Mouse (Mus musculus) liver, embryonic 16.5 days (tissue): ENCODE measurements around the gene Cacna2d1. TPM values are rescaled to one million over a fixed set of nuclear protein-coding genes. Genes with fewer than 3 reads are reported as not detected.

ENCODE experiments used
- ATAC-seq: fragments of 200-750 bp; cut with Nextera tagmentation; 2 replicates; pipeline ENCODE4 v1.8.0; 2017; ENCODE audit warnings: low read depth, mild to moderate bottlenecking, moderate number of reproducible peaks, moderate library complexity
- H3K27ac ChIP-seq: fragments of 300-500 bp; sonication (generic); 2 replicates; pipeline ENCODE4 v1.5.1; 2014; ENCODE audit warnings: mild to moderate bottlenecking, low read length
- H3K27me3 ChIP-seq: fragments of 300-500 bp; sonication (generic); 2 replicates; pipeline ENCODE4 v1.6.1; 2014; ENCODE audit warnings: low read depth, low read length, mixed read lengths; ENCODE audit not compliant: control insufficient read depth, insufficient read depth
- H3K36me3 ChIP-seq: fragments of 300-500 bp; sonication (generic); 2 replicates; pipeline ENCODE4 v1.6.1; 2014; ENCODE audit warnings: mild to moderate bottlenecking; ENCODE audit not compliant: control insufficient read depth, insufficient read depth
- H3K4me1 ChIP-seq: fragments of 300-500 bp; sonication (generic); 2 replicates; pipeline ENCODE4 v1.6.1; 2014; ENCODE audit warnings: low read depth, low read length, mixed read lengths; ENCODE audit not compliant: control insufficient read depth
- H3K4me2 ChIP-seq: fragments of 300-500 bp; sonication (generic); 2 replicates; pipeline ENCODE4 v1.6.1; 2014; ENCODE audit warnings: low read depth, low read length, mixed read lengths
- H3K4me3 ChIP-seq: fragments of 300-500 bp; sonication (generic); 2 replicates; pipeline ENCODE4 v1.5.1; 2014; ENCODE audit warnings: low read depth, mild to moderate bottlenecking, low read length
- H3K9ac ChIP-seq: fragments of 300-500 bp; sonication (generic); 2 replicates; pipeline ENCODE4 v1.6.1; 2014; ENCODE audit warnings: low read depth, low read length
- H3K9me3 ChIP-seq: fragments of 300-500 bp; sonication (generic); replicated peaks from 2 replicates; pipeline ENCODE4 v1.6.1; 2016; ENCODE audit warnings: low read length; ENCODE audit not compliant: control insufficient read depth
- WGBS: fragments of 180-500 bp; shearing (Covaris S2); extraction: QIAGEN DNeasy Blood & Tissue Kit; methylation state at CpG from one replicate; pipeline ENCODE4 v1.1.7; 2014; ENCODE audit not compliant: insufficient replicate concordance; 5-methylcytosine and 5-hydroxymethylcytosine counted together
- polyA plus RNA-seq: library from polyadenylated mRNA; unstranded; fragments of >200 nt; fragmentation: Nextera tagmentation; extraction: Ambion mirVana; gene quantifications from 2 replicates; pipeline ENCODE4 v1.2.1, GENCODE M21; 2015

Gene Cacna2d1
- polyA plus RNA-seq, 1 experiment from 2014 or later: 0.53 TPM

GRCm38 (mm10) chr5:16101820-16102219 is 167.3 kb downstream of the Cacna2d1 start:
- Histone ChIP-seq H3K27me3 (no peaks in the 10 kb centered on the region), H3K27ac (no peak overlapping the region), H3K4me1 (no peaks in the 10 kb centered on the region), H3K9me3 (no peaks in the 10 kb centered on the region), H3K4me3 (no peak overlapping the region), H3K4me2 (no peak overlapping the region), H3K9ac (no peak overlapping the region), H3K36me3 (no peaks in the 10 kb centered on the region)
- WGBS: 74% methylated on average over 1 of the region's 1 CpGs
- no peak for ATAC-seq

- Histone ChIP-seq H3K27me3 (no peaks in the 10 kb centered on the region), H3K4me3 (no peak overlapping the region), H3K4me1 (no peaks in the 10 kb centered on the region), H3K9me3 (no peaks in the 10 kb centered on the region), H3K27ac (no peak overlapping the region), H3K36me3 (no peaks in the 10 kb centered on the region), H3K4me2 (no peak overlapping the region), H3K9ac (no peak overlapping the region)
- WGBS: 46% methylated on average over 2 of the region's 2 CpGs
- no peak for ATAC-seq
These were observed 171.2 kb downstream of the Cacna2d1 start for GRCm38 (mm10) chr5:16105701-16106100.

- Histone ChIP-seq H3K9ac (no peak overlapping the region), H3K9me3 (no peaks in the 10 kb centered on the region), H3K4me2 (no peak overlapping the region), H3K4me1 (no peaks in the 10 kb centered on the region), H3K4me3 (no peak overlapping the region), H3K36me3 (no peaks in the 10 kb centered on the region), H3K27ac (no peak overlapping the region), H3K27me3 (no peaks in the 10 kb centered on the region)
- WGBS: 54% methylated on average over 1 of the region's 1 CpGs
- no peak for ATAC-seq
These were observed 176.2 kb downstream of the Cacna2d1 start for GRCm38 (mm10) chr5:16110643-16111042.

- H3K9me3 ChIP-seq: no peaks in the 10 kb centered on the region
- no peaks in the 10 kb centered on the region for H3K4me1 ChIP-seq
- no peaks in the 10 kb centered on the region for H3K36me3 ChIP-seq
- no peak overlapping the region for H3K4me3 ChIP-seq
- no peaks in the 10 kb centered on the region for H3K27me3 ChIP-seq
- H3K9ac ChIP-seq: no peak overlapping the region
- H3K4me2 ChIP-seq: no peak overlapping the region
- ATAC-seq: no peak
- WGBS: 46% methylated on average over 1 of the region's 1 CpGs
- H3K27ac ChIP-seq: no peak overlapping the region
These were observed 179.4 kb downstream of the Cacna2d1 start for GRCm38 (mm10) chr5:16113879-16114278.

- Histone ChIP-seq H3K4me1 (no peaks in the 10 kb centered on the region), H3K27me3 (no peaks in the 10 kb centered on the region), H3K4me2 (no peak overlapping the region), H3K4me3 (no peak overlapping the region), H3K9me3 (no peaks in the 10 kb centered on the region), H3K9ac (no peak overlapping the region), H3K27ac (no peak overlapping the region), H3K36me3 (no peaks in the 10 kb centered on the region)
- WGBS: 66% methylated on average over 11 of the region's 11 CpGs
- ATAC-seq: no peak
These were observed 186.8 kb downstream of the Cacna2d1 start for GRCm38 (mm10) chr5:16121334-16121733.

GRCm38 (mm10) chr5:16122110-16122509 is 187.6 kb downstream of the Cacna2d1 start:
- ATAC-seq: no peak
- no peaks in the 10 kb centered on the region for H3K9me3 ChIP-seq
- H3K27ac ChIP-seq: no peak overlapping the region
- H3K4me2 ChIP-seq: no peak overlapping the region
- H3K9ac ChIP-seq: no peak overlapping the region
- H3K4me3 ChIP-seq: no peak overlapping the region
- H3K27me3 ChIP-seq: no peaks in the 10 kb centered on the region
- WGBS: 66% methylated on average over 6 of the region's 6 CpGs
- no peaks in the 10 kb centered on the region for H3K36me3 ChIP-seq
- H3K4me1 ChIP-seq: no peaks in the 10 kb centered on the region

- no peak overlapping the region for H3K4me2 ChIP-seq
- H3K36me3 ChIP-seq: no peaks in the 10 kb centered on the region
- no peaks in the 10 kb centered on the region for H3K27me3 ChIP-seq
- H3K4me1 ChIP-seq: no peaks in the 10 kb centered on the region
- no peaks in the 10 kb centered on the region for H3K9me3 ChIP-seq
- H3K4me3 ChIP-seq: no peak overlapping the region
- ATAC-seq: no peak
- no peak overlapping the region for H3K27ac ChIP-seq
- H3K9ac ChIP-seq: no peak overlapping the region
- 57% methylated on average over 6 of the region's 6 CpGs for WGBS
These were observed 200.0 kb downstream of the Cacna2d1 start for GRCm38 (mm10) chr5:16134286-16135094.

GRCm38 (mm10) chr5:16135986-16136385 is 201.5 kb downstream of the Cacna2d1 start:
- no peaks in the 10 kb centered on the region for H3K27me3 ChIP-seq
- H3K36me3 ChIP-seq: no peaks in the 10 kb centered on the region
- no peak overlapping the region for H3K4me2 ChIP-seq
- ATAC-seq: no peak
- no peak overlapping the region for H3K9ac ChIP-seq
- 45% methylated on average over 3 of the region's 3 CpGs for WGBS
- H3K4me3 ChIP-seq: no peak overlapping the region
- H3K4me1 ChIP-seq: no peaks in the 10 kb centered on the region
- H3K9me3 ChIP-seq: no peaks in the 10 kb centered on the region
- no peak overlapping the region for H3K27ac ChIP-seq

GRCm38 (mm10) chr5:16136839-16137238 is 202.3 kb downstream of the Cacna2d1 start:
- WGBS: 67% methylated on average over 2 of the region's 2 CpGs
- H3K4me3 ChIP-seq: no peak overlapping the region
- H3K9me3 ChIP-seq: no peaks in the 10 kb centered on the region
- no peaks in the 10 kb centered on the region for H3K27me3 ChIP-seq
- no peak for ATAC-seq
- H3K4me2 ChIP-seq: no peak overlapping the region
- H3K36me3 ChIP-seq: no peaks in the 10 kb centered on the region
- H3K9ac ChIP-seq: no peak overlapping the region
- no peaks in the 10 kb centered on the region for H3K4me1 ChIP-seq
- no peak overlapping the region for H3K27ac ChIP-seq
